Mouse (Mus musculus): ENCODE results near the gene Auts2. TPM values are rescaled to one million over a fixed set of nuclear protein-coding genes. Genes with fewer than 3 reads are reported as not detected.
A peak's percentile ranks its signal among the peaks of the same experiment; 100 is the strongest.

Auts2 gene
- polyA plus RNA-seq, 1 experiment from 2014 or later: 97.2 TPM

- Histone ChIP-seq H3K4me2 (ENCODE audit: low read length) (no peak overlapping the region), H3K4me1 (replicated peaks; ENCODE audit: control insufficient read depth, insufficient read depth, low read length) (peaks cover 20% of the 10 kb centered on the region), H3K9ac (replicated peaks; ENCODE audit: low read depth, low read length) (no peak overlapping the region), H3K36me3 (ENCODE audit: control insufficient read depth, insufficient read depth) (no peaks in the 10 kb centered on the region), H3K27me3 (replicated peaks; ENCODE audit: control insufficient read depth, insufficient read depth, low read length) (no peaks in the 10 kb centered on the region), H3K27ac (ENCODE audit: low read length) (no peak overlapping the region; the same call in 1 of the 2 replicates), H3K9me3 (ENCODE audit: control insufficient read depth, low read length) (no peaks in the 10 kb centered on the region), H3K4me3 (replicated peaks; ENCODE audit: low read length) (no peak overlapping the region)
- peak; percentile 89 for ATAC-seq
- 44% methylated on average over 3 of the region's 3 CpGs for WGBS
These were observed 113.8 kb downstream of the Auts2 start for GRCm38 (mm10) chr5:132429363-132429762.

DNA sequence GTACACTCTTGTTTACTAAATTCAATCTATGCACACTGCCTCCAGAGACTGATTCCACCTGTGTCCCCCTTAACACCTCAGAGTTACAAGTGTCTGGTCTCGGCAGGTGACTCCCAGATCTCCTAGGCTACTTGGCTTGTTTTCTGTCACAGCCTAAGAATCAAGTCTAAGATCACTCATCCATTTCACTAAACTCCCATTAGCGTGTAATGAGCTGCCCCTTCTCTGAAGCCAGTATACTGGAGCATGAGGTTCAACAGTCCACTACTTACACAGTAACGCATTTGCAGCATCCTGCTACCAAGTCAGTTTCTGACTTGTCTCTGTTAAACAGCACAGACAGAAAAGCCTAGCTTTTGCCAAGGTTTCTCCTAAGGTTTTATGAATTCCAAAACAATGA is 116.8 kb downstream of the Auts2 start:
- Histone ChIP-seq H3K27ac (ENCODE audit: low read length) (no peak overlapping the region), H3K4me3 (replicated peaks; ENCODE audit: low read length) (no peak overlapping the region), H3K27me3 (replicated peaks; ENCODE audit: control insufficient read depth, insufficient read depth, low read length) (no peaks in the 10 kb centered on the region), H3K9me3 (ENCODE audit: control insufficient read depth, low read length) (no peaks in the 10 kb centered on the region), H3K4me2 (ENCODE audit: low read length) (no peak overlapping the region), H3K9ac (replicated peaks; ENCODE audit: low read depth, low read length) (no peak overlapping the region), H3K4me1 (replicated peaks; ENCODE audit: control insufficient read depth, insufficient read depth, low read length) (peaks cover 15% of the 10 kb centered on the region), H3K36me3 (ENCODE audit: control insufficient read depth, insufficient read depth) (no peaks in the 10 kb centered on the region)
- 75% methylated on average over 3 of the region's 3 CpGs for WGBS
- no peak for ATAC-seq

DNA sequence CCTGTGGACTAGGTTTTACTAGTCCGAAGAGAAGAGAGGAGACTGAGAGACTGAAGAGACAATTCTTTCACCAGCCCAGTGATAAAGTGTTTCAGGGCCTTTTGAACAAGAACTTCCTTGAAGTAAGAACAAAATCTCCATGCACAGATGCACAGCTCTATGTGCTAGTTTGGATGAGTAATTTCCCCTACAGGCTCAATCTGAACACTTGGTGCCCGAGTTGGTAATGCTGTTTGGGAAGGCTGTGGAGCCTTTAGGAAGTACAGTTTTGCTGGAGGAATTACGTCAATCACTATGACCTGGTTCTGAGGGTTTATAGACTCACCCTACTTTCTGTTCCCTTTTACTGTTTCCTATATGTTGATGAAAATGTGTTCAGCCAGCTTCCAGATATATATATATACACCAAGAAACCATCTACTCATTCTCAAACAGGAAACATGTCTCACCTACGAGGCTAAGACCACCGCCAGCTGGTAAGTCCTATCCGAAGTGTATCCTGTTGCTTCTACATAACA is 117.3 kb downstream of the Auts2 start:
- no peaks in the 10 kb centered on the region for H3K36me3 ChIP-seq (ENCODE audit: control insufficient read depth, insufficient read depth)
- no peaks in the 10 kb centered on the region for H3K9me3 ChIP-seq (ENCODE audit: control insufficient read depth, low read length)
- H3K4me3 ChIP-seq (replicated peaks; ENCODE audit: low read length): no peak overlapping the region
- no peaks in the 10 kb centered on the region for H3K27me3 ChIP-seq (replicated peaks; ENCODE audit: control insufficient read depth, insufficient read depth, low read length)
- peaks cover 15% of the 10 kb centered on the region for H3K4me1 ChIP-seq (replicated peaks; ENCODE audit: control insufficient read depth, insufficient read depth, low read length)
- no peak overlapping the region for H3K9ac ChIP-seq (replicated peaks; ENCODE audit: low read depth, low read length)
- H3K27ac ChIP-seq (ENCODE audit: low read length): no peak overlapping the region
- no peak for ATAC-seq
- H3K4me2 ChIP-seq (ENCODE audit: low read length): no peak overlapping the region
- WGBS: 83% methylated on average over 6 of the region's 6 CpGs

GRCm38 (mm10) chr5:132410338-132410852 is 132.7 kb downstream of the Auts2 start:
- no peak overlapping the region for H3K4me3 ChIP-seq (replicated peaks; ENCODE audit: low read length)
- peaks cover 28% of the 10 kb centered on the region for H3K4me1 ChIP-seq (replicated peaks; ENCODE audit: control insufficient read depth, insufficient read depth, low read length)
- no peaks in the 10 kb centered on the region for H3K9me3 ChIP-seq (ENCODE audit: control insufficient read depth, low read length)
- H3K27ac ChIP-seq (ENCODE audit: low read length): no peak overlapping the region
- H3K9ac ChIP-seq (replicated peaks; ENCODE audit: low read depth, low read length): no peak overlapping the region
- no peak overlapping the region for H3K4me2 ChIP-seq (ENCODE audit: low read length)
- H3K27me3 ChIP-seq (replicated peaks; ENCODE audit: control insufficient read depth, insufficient read depth, low read length): no peaks in the 10 kb centered on the region
- WGBS: 26% methylated on average over 4 of the region's 4 CpGs
- no peaks in the 10 kb centered on the region for H3K36me3 ChIP-seq (ENCODE audit: control insufficient read depth, insufficient read depth)
- ATAC-seq: no peak

DNA sequence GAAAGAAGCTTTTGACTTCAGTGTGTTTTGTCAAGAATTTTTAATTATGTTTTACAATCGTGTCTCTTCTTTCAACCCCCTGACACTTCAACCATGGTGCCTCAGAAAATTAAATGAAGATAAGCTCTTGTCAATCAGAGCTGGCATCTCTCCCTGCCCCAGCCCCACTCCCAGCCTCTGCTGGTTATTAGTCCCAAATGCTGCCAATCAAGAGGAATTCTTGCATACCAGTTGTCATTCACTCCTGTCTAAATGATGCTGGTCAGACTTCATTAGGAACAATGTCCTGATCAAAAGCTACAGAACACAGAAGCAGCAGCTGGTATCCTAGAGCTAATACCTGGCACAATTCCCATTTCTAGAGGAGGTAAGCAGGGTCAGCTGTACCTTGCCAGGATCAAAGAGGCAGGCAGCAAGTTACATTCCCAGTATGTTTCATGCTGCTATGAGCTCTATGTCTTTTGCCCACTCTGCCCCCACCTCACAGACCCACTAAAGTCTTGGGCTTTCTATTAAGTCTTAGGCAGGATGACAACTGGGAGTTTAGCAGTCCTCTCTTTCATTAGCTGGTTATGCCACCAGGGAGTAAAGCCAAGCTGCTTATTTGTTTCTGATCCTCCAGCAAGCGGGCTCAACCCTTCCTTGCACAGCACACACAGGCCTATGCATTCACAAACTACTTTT is 134.1 kb downstream of the Auts2 start:
- H3K27ac ChIP-seq (ENCODE audit: low read length): no peak overlapping the region

DNA sequence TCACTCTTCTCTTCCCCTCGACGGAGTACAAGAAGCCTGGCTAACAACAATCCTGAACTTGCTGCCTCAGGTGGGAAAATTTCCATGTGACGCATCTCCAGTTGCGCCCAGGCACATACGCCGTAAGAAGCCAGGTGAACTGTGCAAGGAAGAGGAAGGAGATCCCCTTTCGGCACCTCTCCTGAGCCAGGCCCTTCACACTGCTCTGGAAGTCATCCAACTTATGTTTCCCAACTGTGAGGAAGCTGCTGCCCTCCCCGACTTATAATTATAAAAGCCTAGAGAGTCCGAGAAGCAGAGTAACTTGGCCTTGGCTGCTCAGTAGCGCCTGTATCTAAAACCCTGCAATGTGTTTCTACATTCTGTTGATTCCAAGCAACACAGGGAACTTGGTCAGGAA is 142.6 kb downstream of the Auts2 start:
- Histone ChIP-seq H3K4me2 (ENCODE audit: low read length) (no peak overlapping the region), H3K4me3 (replicated peaks; ENCODE audit: low read length) (no peak overlapping the region), H3K27me3 (replicated peaks; ENCODE audit: control insufficient read depth, insufficient read depth, low read length) (no peaks in the 10 kb centered on the region), H3K9ac (replicated peaks; ENCODE audit: low read depth, low read length) (no peak overlapping the region), H3K4me1 (replicated peaks; ENCODE audit: control insufficient read depth, insufficient read depth, low read length) (peaks cover 57% of the 10 kb centered on the region), H3K9me3 (ENCODE audit: control insufficient read depth, low read length) (no peaks in the 10 kb centered on the region), H3K36me3 (ENCODE audit: control insufficient read depth, insufficient read depth) (no peaks in the 10 kb centered on the region), H3K27ac (ENCODE audit: low read length) (no peak overlapping the region)
- ATAC-seq: no peak
- 68% methylated on average over 10 of the region's 10 CpGs for WGBS

More for the DNA sequence above, 134.1 kb downstream of the Auts2 start:
- Histone ChIP-seq H3K36me3 (ENCODE audit: control insufficient read depth, insufficient read depth) (no peaks in the 10 kb centered on the region), H3K4me3 (replicated peaks; ENCODE audit: low read length) (no peak overlapping the region), H3K27me3 (replicated peaks; ENCODE audit: control insufficient read depth, insufficient read depth, low read length) (no peaks in the 10 kb centered on the region), H3K4me1 (replicated peaks; ENCODE audit: control insufficient read depth, insufficient read depth, low read length) (peaks cover 30% of the 10 kb centered on the region), H3K9ac (replicated peaks; ENCODE audit: low read depth, low read length) (no peak overlapping the region), H3K9me3 (ENCODE audit: control insufficient read depth, low read length) (no peaks in the 10 kb centered on the region), H3K4me2 (ENCODE audit: low read length) (no peak overlapping the region)
- WGBS: 12% methylated on average over 2 of the region's 2 CpGs
- peak; percentile 59 for ATAC-seq

DNA sequence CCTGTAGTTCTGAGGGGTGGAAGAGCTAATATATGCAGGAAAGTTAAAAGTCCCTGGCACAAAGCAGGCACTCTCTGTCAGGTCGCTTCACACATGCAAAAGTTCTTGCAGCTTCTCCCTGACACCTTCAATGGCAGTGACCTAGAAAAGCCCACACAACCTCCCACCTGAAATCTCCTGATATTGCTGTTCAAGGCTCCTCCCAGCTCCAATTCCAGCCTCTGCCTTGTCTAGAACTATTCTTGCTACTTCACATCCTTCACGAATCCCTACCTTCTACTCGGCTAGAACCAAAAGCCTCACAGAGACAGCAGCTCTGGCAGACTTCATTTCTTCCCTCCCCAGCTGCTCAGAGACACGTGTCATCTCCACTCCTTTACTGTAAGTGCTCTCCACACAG is 143.7 kb downstream of the Auts2 start:
- H3K4me3 ChIP-seq (replicated peaks; ENCODE audit: low read length): no peak overlapping the region
- no peaks in the 10 kb centered on the region for H3K9me3 ChIP-seq (ENCODE audit: control insufficient read depth, low read length)
- H3K27me3 ChIP-seq (replicated peaks; ENCODE audit: control insufficient read depth, insufficient read depth, low read length): no peaks in the 10 kb centered on the region
- H3K9ac ChIP-seq (replicated peaks; ENCODE audit: low read depth, low read length): no peak overlapping the region
- no peaks in the 10 kb centered on the region for H3K36me3 ChIP-seq (ENCODE audit: control insufficient read depth, insufficient read depth)
- peaks cover 62% of the 10 kb centered on the region for H3K4me1 ChIP-seq (replicated peaks; ENCODE audit: control insufficient read depth, insufficient read depth, low read length)
- H3K27ac ChIP-seq (ENCODE audit: low read length): no peak overlapping the region
- no peak for ATAC-seq
- H3K4me2 ChIP-seq (ENCODE audit: low read length): no peak overlapping the region
- 36% methylated on average over 4 of the region's 4 CpGs for WGBS

- H3K4me3 ChIP-seq (replicated peaks; ENCODE audit: low read length): no peak overlapping the region
- H3K4me1 ChIP-seq (replicated peaks; ENCODE audit: control insufficient read depth, insufficient read depth, low read length): peaks cover 52% of the 10 kb centered on the region
- WGBS: 91% methylated on average over 3 of the region's 3 CpGs
- ATAC-seq: no peak
- H3K9me3 ChIP-seq (ENCODE audit: control insufficient read depth, low read length): no peaks in the 10 kb centered on the region
- no peaks in the 10 kb centered on the region for H3K27me3 ChIP-seq (replicated peaks; ENCODE audit: control insufficient read depth, insufficient read depth, low read length)
- H3K4me2 ChIP-seq (ENCODE audit: low read length): no peak overlapping the region
- no peak overlapping the region for H3K27ac ChIP-seq (ENCODE audit: low read length)
- H3K36me3 ChIP-seq (ENCODE audit: control insufficient read depth, insufficient read depth): no peaks in the 10 kb centered on the region
- H3K9ac ChIP-seq (replicated peaks; ENCODE audit: low read depth, low read length): no peak overlapping the region
These were observed 147.2 kb downstream of the Auts2 start for GRCm38 (mm10) chr5:132395922-132396321.

GRCm38 (mm10) chr5:132394800-132395575 is 148.2 kb downstream of the Auts2 start:
- H3K4me1 ChIP-seq (replicated peaks; ENCODE audit: control insufficient read depth, insufficient read depth, low read length): peaks cover 42% of the 10 kb centered on the region
- H3K36me3 ChIP-seq (ENCODE audit: control insufficient read depth, insufficient read depth): no peaks in the 10 kb centered on the region
- no peak overlapping the region for H3K4me3 ChIP-seq (replicated peaks; ENCODE audit: low read length)
- no peak overlapping the region for H3K4me2 ChIP-seq (ENCODE audit: low read length)
- no peak overlapping the region for H3K27ac ChIP-seq (ENCODE audit: low read length)
- H3K9me3 ChIP-seq (ENCODE audit: control insufficient read depth, low read length): no peaks in the 10 kb centered on the region
- H3K9ac ChIP-seq (replicated peaks; ENCODE audit: low read depth, low read length): no peak overlapping the region
- WGBS: 54% methylated on average over 6 of the region's 6 CpGs
- ATAC-seq: no peak
- no peaks in the 10 kb centered on the region for H3K27me3 ChIP-seq (replicated peaks; ENCODE audit: control insufficient read depth, insufficient read depth, low read length)
